In genomic region chr17:5440159-5440971, GRCm38 (mm10) we compare ENCODE assay signal across 8 mouse cellular contexts. TPM values are rescaled to one million over a fixed set of nuclear protein-coding genes. Genes with fewer than 3 reads are reported as not detected.
DNase-seq lines count a peak whose midpoint lies in the region; ATAC-seq lines count a peak whose summit lies in the region.

Tmem242 (minus strand) TSS chr17:5440259.

- DNase-seq in Muller cell, postnatal 12 days (ENCODE audit: inconsistent ontology term), result peak; percentile 94
- DNase-seq in cerebellum, adult 9-11 months, result peak; percentile 89
- peak; percentile 84 to 95 for DNase-seq in frontal cortex, adult 2 months (ENCODE audit: extremely low spot score in 1 of 2, low spot score in 1 of 2)
- DNase-seq in hindbrain, embryonic 11.5 days (ENCODE audit: low spot score), result peak; percentile 95
- peak; percentile 97 to 98 for DNase-seq in layer of hippocampus, postnatal 10 days (ENCODE audit: low spot score in 2 of 2)
- peak; percentile 96 for DNase-seq in lung, postnatal 10 days
- peak; percentile 87 for DNase-seq in ovary, postnatal 36 days (ENCODE audit: low spot score)
- peak; percentile 94 for DNase-seq in thymus, postnatal 25 days

- peak; percentile 95 for ATAC-seq in hindbrain, embryonic 11.5 days (ENCODE audit: low FRiP score)

- H3K27ac ChIP-seq in hindbrain, embryonic 11.5 days (ENCODE audit: low read depth, low read length), result peak within 1 kb of the TSS; percentile 10; the same call in 1 of the 2 replicates

- no peaks in the 10 kb centered on the region for H3K36me3 ChIP-seq in hindbrain, embryonic 11.5 days (ENCODE audit: control insufficient read depth, insufficient read depth, low read length)

- H3K4me3 ChIP-seq in hindbrain, embryonic 11.5 days (ENCODE audit: low read depth, low read length), result peak within 1 kb of the TSS; percentile 58

- H3K9me3 ChIP-seq in hindbrain, embryonic 11.5 days (ENCODE audit: control insufficient read depth, low read length), result no peaks in the 10 kb centered on the region

- no peaks in the 10 kb centered on the region for H3K27me3 ChIP-seq in hindbrain, embryonic 11.5 days (ENCODE audit: control insufficient read depth, insufficient read depth, low read length)

- H3K4me2 ChIP-seq in hindbrain, embryonic 11.5 days (replicated peaks; ENCODE audit: low read depth, low read length), result peak within 1 kb of the TSS; percentile 46

- WGBS in hindbrain, embryonic 11.5 days, result under 1% methylated on average over 27 of the region's 27 CpGs

- H3K9ac ChIP-seq in hindbrain, embryonic 11.5 days (ENCODE audit: low read depth, low read length), result peak within 1 kb of the TSS; percentile 81

- H3K4me1 ChIP-seq in hindbrain, embryonic 11.5 days (replicated peaks; ENCODE audit: control insufficient read depth, insufficient read depth, low read length), result 0 out of 2 replicates have a peak, but pooled peaks cover 2% of the 10 kb centered on the region

RNA-seq across cellular contexts. Expression of gene Tmem242, which starts in this region (rescaled TPM):
- polyA plus RNA-seq in frontal cortex, adult 2 months (2012; rRNA removed), result 40.9 and 41.2 TPM in 2 replicates
- 129 and 142 TPM in 2 replicates for polyA plus RNA-seq in hindbrain, embryonic 11.5 days (2014; fragmentation: Nextera tagmentation; extraction: Ambion mirVana)
- total RNA-seq in layer of hippocampus, postnatal 10 days (2021), result 10 to 100 TPM; 78.9 to 86.8 TPM

Comparison
In these comparisons a context has a peak if more than half of its experiments do, and no peak if none do; other contexts are left out.
1. Peak in every context shown above with its lines: DNase-seq, ATAC-seq, H3K4me3 ChIP-seq and H3K27ac ChIP-seq.